Mouse (Mus musculus) small intestine, adult 2 months (tissue): Measurements from ENCODE around the gene Ankfn1.

Experiments used
- CTCF ChIP-seq: fragments of 200-500 bp; IDR thresholded peaks from 2 replicates; pipeline ENCODE4 v1.5.1; 2012; ENCODE audit warnings: low read depth, mild to moderate bottlenecking, control low read depth, inconsistent platforms, low read length, moderate library complexity, mixed read lengths; ENCODE audit not compliant: insufficient replicate concordance, insufficient read length; ENCODE audit errors: extremely low read depth
- POLR2A ChIP-seq: fragments of 200-500 bp; IDR thresholded peaks from 2 replicates; pipeline ENCODE4 v1.6.1; 2012; ENCODE audit warnings: low read depth, mild to moderate bottlenecking, control low read depth, inconsistent platforms, low read length, moderate library complexity

- TF ChIP-seq CTCF: no peak
- TF ChIP-seq POLR2A: no peak
Measured at GRCm38 (mm10) chr11:89476927-89477326, 300.5 kb downstream of the Ankfn1 start.
